Mouse (Mus musculus) embryonic fibroblast, embryonic 13.5 days (primary cell): ENCODE data around the gene 1300017J02Rik. TPM values are rescaled to one million over a fixed set of nuclear protein-coding genes. Genes with fewer than 3 reads are reported as not detected.

ENCODE experiments used
- H3K27ac ChIP-seq: 2 replicates; pipeline ENCODE4 v1.5.1; 2012; ENCODE audit warnings: low read length, control low read depth, inconsistent platforms; ENCODE audit not compliant: insufficient read depth
- H3K4me1 ChIP-seq: 2 replicates; pipeline ENCODE4 v1.6.1; 2011; ENCODE audit warnings: low read length; ENCODE audit not compliant: control insufficient read depth, insufficient read depth
- H3K4me3 ChIP-seq: 2 replicates; pipeline ENCODE4 v1.5.1; 2011; ENCODE audit warnings: mild to moderate bottlenecking, control low read depth, low read length; ENCODE audit not compliant: insufficient read depth
- CTCF ChIP-seq: IDR thresholded peaks from 2 replicates; pipeline ENCODE4 v1.5.1; 2011; ENCODE audit warnings: mild to moderate bottlenecking, control low read depth, low read length, moderate library complexity, borderline replicate concordance; ENCODE audit not compliant: insufficient read depth
- POLR2A ChIP-seq: IDR thresholded peaks from 2 replicates; pipeline ENCODE4 v1.6.1; 2011; ENCODE audit warnings: low read depth, mild to moderate bottlenecking, control low read depth, low read length, moderate library complexity
- polyA plus RNA-seq: library from polyadenylated mRNA; stranded (reverse); fragments of >200 nt; gene quantifications from 2 replicates; pipeline ENCODE4 v1.2.4, GENCODE M21; 2011; ENCODE audit warnings: low read depth; ENCODE audit not compliant: missing spikeins, insufficient read length

The 1300017J02Rik gene
- polyA plus RNA-seq, 1 experiment = not detected

DNA sequence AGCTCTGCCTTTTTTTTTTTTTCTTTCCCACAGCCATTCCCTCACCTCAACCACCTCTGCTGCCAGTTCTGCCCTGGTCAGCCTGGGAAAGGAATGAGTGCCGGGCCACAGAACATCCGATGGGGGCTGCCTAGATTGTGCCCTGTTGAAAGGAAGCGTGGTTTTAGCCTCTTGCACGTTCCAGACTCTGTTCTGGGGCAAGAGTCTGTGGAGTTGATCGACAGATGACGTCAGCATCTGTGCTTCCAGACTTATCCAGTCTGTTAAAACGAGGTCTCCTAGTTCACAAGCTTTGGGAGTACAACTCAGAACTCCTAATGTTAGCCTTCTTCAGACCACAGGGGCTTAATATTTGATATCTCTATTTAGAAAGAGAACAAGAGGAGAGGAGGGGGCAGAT is 70.8 kb downstream of the 1300017J02Rik start:
- Histone ChIP-seq H3K4me3 (no peak overlapping the region), H3K4me1 (no peaks in the 10 kb centered on the region), H3K27ac (no peak overlapping the region)
- TF ChIP-seq POLR2A (no peak), CTCF (no peak)

GRCm38 (mm10) chr9:103233006-103233395 is 71.9 kb downstream of the 1300017J02Rik start:
- no peak for TF ChIP-seq CTCF
- TF ChIP-seq POLR2A = no peak
- H3K4me1 ChIP-seq = no peaks in the 10 kb centered on the region
- no peak overlapping the region for H3K27ac ChIP-seq
- H3K4me3 ChIP-seq = no peak overlapping the region

DNA sequence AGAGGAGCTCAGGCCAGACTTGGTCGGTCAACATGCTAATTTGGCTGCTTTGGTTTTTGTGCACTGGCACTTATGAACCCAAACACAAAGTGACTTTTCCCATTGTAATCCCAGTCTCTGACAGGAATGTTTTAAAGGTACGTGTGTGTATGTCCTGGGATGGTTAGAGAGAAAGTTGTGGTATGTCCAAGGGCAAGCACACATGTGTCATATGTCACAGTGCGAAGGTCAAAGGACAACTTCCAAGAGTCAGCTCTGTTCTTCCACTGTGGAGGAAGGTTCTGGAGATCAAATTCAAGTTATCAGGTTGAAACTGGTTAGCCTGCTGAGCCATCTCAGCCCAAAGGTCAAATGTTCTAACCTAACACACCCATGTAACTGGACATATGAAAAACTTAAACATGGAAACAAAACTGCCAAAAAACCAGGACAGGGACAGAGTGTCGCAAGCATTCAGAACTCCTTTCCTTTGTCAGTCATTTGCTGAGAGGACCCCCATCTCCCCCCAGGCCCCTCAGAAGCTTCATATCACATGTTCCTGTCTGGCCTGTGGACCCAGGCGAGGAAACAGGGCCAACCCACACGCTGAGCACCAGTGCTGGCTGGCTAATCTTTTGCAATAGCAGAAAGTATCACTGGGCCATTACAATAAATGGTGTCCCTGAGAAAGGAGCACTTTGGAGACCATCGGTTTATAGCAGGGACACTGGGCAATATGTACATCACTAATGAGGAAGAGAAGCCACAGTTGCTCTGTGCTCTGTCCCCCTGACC is 72.5 kb downstream of the 1300017J02Rik start:
- Histone ChIP-seq H3K27ac (no peak overlapping the region), H3K4me3 (no peak overlapping the region), H3K4me1 (no peaks in the 10 kb centered on the region)
- no peak for TF ChIP-seq CTCF
- TF ChIP-seq POLR2A = no peak

- H3K4me3 ChIP-seq = no peak within 1 kb of the TSS
- H3K4me1 ChIP-seq = no peaks in the 10 kb centered on the region
- TF ChIP-seq POLR2A = no peak
- TF ChIP-seq CTCF = no peak
- H3K27ac ChIP-seq = no peak within 1 kb of the TSS
Observed at GRCm38 (mm10) chr9:103230151-103230951, 74.5 kb downstream of the 1300017J02Rik start, which contains the start of the genes Gm20425 and Trf. Gene Gm20425 (minus strand): TSS chr9:103230307. Gene Trf (minus strand): TSS chr9:103230444.

DNA sequence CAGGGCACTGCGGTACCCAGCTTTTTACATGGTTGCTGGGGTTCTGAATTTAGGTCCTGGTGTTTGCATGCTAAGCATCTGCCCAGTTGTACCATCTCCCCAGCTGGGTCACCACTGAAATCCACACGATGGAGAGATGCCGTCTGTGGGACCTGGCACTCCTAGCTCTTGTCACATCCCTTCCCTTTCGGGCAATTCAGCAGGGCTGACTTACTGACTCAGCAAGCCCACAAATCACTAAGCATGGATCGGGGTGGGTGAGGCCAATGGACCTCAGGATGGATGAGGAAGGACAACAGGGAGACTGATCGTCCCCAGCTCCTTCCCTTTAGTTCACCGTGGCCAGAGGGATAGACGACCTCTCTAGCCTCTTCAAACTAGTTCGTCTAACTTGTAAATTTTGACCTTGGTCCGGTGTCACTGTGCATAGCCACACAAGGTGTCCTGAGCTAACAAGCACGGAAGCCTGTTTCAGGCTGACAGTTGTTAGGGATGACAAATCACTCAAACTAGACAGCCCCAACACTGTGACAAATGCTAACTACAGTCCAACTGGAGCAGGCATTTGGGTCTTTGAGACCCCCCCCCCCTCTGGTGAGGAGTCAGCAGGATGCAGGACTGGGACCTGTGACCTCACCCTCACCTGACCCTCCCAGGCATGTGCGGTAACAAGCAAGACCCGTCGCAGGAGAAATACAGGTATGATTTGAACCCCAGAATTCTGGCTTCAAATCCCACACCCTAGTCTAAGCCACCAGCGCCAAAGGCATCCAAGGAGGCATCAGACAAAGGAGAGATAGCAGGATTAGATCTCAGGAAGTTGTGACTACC is 75.6 kb downstream of the 1300017J02Rik start:
- Histone ChIP-seq H3K4me1 (no peaks in the 10 kb centered on the region), H3K4me3 (no peak overlapping the region), H3K27ac (no peak overlapping the region)
- no peak for TF ChIP-seq CTCF

DNA sequence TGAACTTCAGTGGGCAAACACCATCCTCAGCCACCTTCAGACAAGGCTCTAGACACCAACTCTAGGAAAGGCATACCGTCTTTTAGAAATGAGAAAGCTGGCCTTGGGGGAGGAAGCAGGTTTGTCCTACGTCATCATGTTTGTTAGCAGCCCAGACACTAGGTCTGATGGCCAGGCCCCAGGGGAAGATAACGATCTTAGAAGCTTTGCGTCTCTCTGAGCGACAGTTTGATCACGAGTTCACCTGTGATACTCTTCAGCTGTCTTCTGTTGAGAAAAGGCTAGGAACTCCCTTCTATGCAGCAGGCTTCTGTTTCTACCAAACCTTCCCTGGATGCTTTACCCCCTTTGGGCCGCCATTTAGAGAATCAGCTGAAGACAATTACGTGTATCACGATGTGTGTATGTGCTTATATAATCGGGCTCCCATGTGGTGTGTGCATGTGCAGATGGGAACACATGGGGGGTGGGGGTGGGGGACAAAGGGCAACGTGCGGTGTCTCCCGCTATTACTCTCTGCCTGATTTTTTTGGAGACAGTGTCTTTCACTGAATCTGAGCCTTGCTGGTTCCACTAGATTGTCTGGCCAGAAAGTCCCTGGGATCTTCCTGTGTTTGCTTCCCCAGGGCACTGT is 76.4 kb downstream of the 1300017J02Rik start:
- TF ChIP-seq POLR2A = no peak
- TF ChIP-seq CTCF = no peak
- Histone ChIP-seq H3K4me1 (no peaks in the 10 kb centered on the region), H3K27ac (no peak overlapping the region), H3K4me3 (no peak overlapping the region)

GRCm38 (mm10) chr9:103227760-103228159 is 77.1 kb downstream of the 1300017J02Rik start:
- Histone ChIP-seq H3K27ac (no peak overlapping the region), H3K4me1 (no peaks in the 10 kb centered on the region), H3K4me3 (no peak overlapping the region)
- TF ChIP-seq POLR2A (no peak), CTCF (no peak)

GRCm38 (mm10) chr9:103226806-103227205 is 78.1 kb downstream of the 1300017J02Rik start:
- TF ChIP-seq CTCF (no peak), POLR2A (no peak)
- H3K4me1 ChIP-seq = no peaks in the 10 kb centered on the region
- no peak overlapping the region for H3K4me3 ChIP-seq
- no peak overlapping the region for H3K27ac ChIP-seq

- H3K4me1 ChIP-seq = no peaks in the 10 kb centered on the region
- no peak; the same call in 1 of the 2 replicates for TF ChIP-seq CTCF
- no peak for TF ChIP-seq POLR2A
- no peak overlapping the region for H3K27ac ChIP-seq
- no peak overlapping the region for H3K4me3 ChIP-seq
Observed at GRCm38 (mm10) chr9:103225464-103225863, 79.4 kb downstream of the 1300017J02Rik start.

GRCm38 (mm10) chr9:103224721-103225120 is 80.2 kb downstream of the 1300017J02Rik start:
- no peaks in the 10 kb centered on the region for H3K4me1 ChIP-seq
- no peak for TF ChIP-seq CTCF
- TF ChIP-seq POLR2A = no peak
- no peak overlapping the region for H3K27ac ChIP-seq
- H3K4me3 ChIP-seq = no peak overlapping the region
